Mouse (Mus musculus): ENCODE results near the gene Srms. TPM values are rescaled to one million over a fixed set of nuclear protein-coding genes. Genes with fewer than 3 reads are reported as not detected.

The Srms gene
- polyA plus RNA-seq, 1 experiment from 2014 or later = 0.07 TPM

GRCm38 (mm10) chr2:181238091-181238610, 25.2 kb upstream of the Srms start:
- Histone ChIP-seq H3K4me3 (no peak overlapping the region), H3K27ac (no peak overlapping the region), H3K9ac (no peak overlapping the region), H3K4me1 (peaks cover 30% of the 10 kb centered on the region), H3K27me3 (replicated peaks) (0 out of 2 replicates have a peak, but pooled peaks cover 5% of the 10 kb centered on the region), H3K9me3 (replicated peaks) (no peaks in the 10 kb centered on the region), H3K36me3 (peaks cover 49% of the 10 kb centered on the region), H3K4me2 (no peak overlapping the region)
- no peak for ATAC-seq
- WGBS (ENCODE audit: insufficient replicate concordance) = 73% methylated on average over 10 of the region's 10 CpGs

GRCm38 (mm10) chr2:181237251-181238014, 24.4 kb upstream of the Srms start:
- ATAC-seq = no peak
- Histone ChIP-seq H3K9me3 (replicated peaks) (no peaks in the 10 kb centered on the region), H3K4me2 (no peak overlapping the region), H3K4me3 (no peak overlapping the region), H3K36me3 (peaks cover 56% of the 10 kb centered on the region), H3K4me1 (peaks cover 28% of the 10 kb centered on the region), H3K27me3 (replicated peaks) (0 out of 2 replicates have a peak, but pooled peaks cover 2% of the 10 kb centered on the region), H3K27ac (no peak overlapping the region), H3K9ac (no peak overlapping the region)
- WGBS (ENCODE audit: insufficient replicate concordance) = 80% methylated on average over 17 of the region's 17 CpGs

- WGBS (ENCODE audit: insufficient replicate concordance) = 77% methylated on average over 23 of the region's 23 CpGs
- Histone ChIP-seq H3K4me3 (no peak overlapping the region), H3K9me3 (replicated peaks) (no peaks in the 10 kb centered on the region), H3K9ac (no peak overlapping the region), H3K27me3 (replicated peaks) (no peaks in the 10 kb centered on the region), H3K27ac (no peak overlapping the region), H3K4me1 (peaks cover 13% of the 10 kb centered on the region), H3K36me3 (peaks cover 70% of the 10 kb centered on the region), H3K4me2 (no peak overlapping the region)
- no peak for ATAC-seq
Observed at GRCm38 (mm10) chr2:181235681-181236566, 22.9 kb upstream of the Srms start.

GRCm38 (mm10) chr2:181234680-181235079, 21.7 kb upstream of the Srms start:
- peaks cover 74% of the 10 kb centered on the region for H3K36me3 ChIP-seq

DNA sequence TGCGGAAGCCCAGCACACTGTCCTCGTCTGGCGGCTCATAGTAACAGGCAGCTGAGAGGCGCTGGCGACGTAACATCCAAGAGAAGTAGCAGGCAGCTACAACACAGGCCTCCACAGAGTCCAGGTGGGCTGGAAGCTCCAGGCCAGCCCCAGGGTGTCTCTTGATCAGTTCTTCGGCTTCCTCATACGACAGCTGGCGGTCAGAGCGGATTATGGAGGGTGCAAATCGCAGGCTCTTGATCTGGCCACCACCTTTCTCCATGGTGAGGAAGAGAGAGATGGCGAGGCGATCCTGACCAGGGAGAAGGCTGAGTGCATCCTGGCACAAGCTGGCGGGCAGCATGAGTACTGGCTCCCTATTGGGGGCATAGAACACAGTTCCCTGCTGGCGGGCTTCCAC, 20.5 kb upstream of the Srms start:
- WGBS (ENCODE audit: insufficient replicate concordance) = 84% methylated on average over 15 of the region's 15 CpGs
- H3K4me2 ChIP-seq = no peak overlapping the region
- no peak overlapping the region for H3K27ac ChIP-seq
- H3K36me3 ChIP-seq = peaks cover 80% of the 10 kb centered on the region
- no peak for ATAC-seq
- no peaks in the 10 kb centered on the region for H3K27me3 ChIP-seq (replicated peaks)
- no peak overlapping the region for H3K9ac ChIP-seq
- H3K4me3 ChIP-seq = no peak overlapping the region
- H3K4me1 ChIP-seq = no peaks in the 10 kb centered on the region
- no peaks in the 10 kb centered on the region for H3K9me3 ChIP-seq (replicated peaks)

More at GRCm38 (mm10) chr2:181234680-181235079, 21.7 kb upstream of the Srms start:
- Histone ChIP-seq H3K4me2 (no peak overlapping the region), H3K4me3 (no peak overlapping the region), H3K4me1 (0 out of 2 replicates have a peak, but pooled peaks cover 5% of the 10 kb centered on the region), H3K9me3 (replicated peaks) (no peaks in the 10 kb centered on the region), H3K9ac (no peak overlapping the region), H3K27me3 (replicated peaks) (no peaks in the 10 kb centered on the region), H3K27ac (no peak overlapping the region)
- WGBS (ENCODE audit: insufficient replicate concordance) = 77% methylated on average over 11 of the region's 11 CpGs
- no peak for ATAC-seq

DNA sequence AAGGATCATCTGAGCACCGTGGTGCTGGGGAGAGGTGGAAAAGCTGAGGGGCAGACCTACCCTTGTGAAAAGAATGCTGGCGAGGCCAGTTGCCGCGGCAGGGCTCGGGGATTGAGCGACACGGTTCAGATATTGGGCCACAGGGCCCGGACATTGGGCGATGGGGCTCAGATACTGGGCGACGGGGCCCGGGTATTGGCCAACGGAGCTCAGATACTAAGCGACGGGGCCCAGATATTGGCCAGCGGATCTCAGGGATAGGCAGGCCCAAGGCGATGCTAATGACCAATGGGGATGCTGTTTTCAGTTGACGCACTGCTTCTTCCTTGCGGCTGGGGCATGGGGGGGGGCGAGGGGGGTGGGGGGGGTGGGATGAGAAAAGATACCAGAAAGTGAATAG, 18.2 kb upstream of the Srms start:
- Histone ChIP-seq H3K27ac (no peak overlapping the region), H3K9me3 (replicated peaks) (no peaks in the 10 kb centered on the region), H3K4me3 (no peak overlapping the region), H3K36me3 (peaks cover 60% of the 10 kb centered on the region), H3K4me1 (no peaks in the 10 kb centered on the region), H3K4me2 (no peak overlapping the region), H3K27me3 (replicated peaks) (no peaks in the 10 kb centered on the region), H3K9ac (no peak overlapping the region)
- ATAC-seq = no peak
- 72% methylated on average over 19 of the region's 20 CpGs for WGBS (ENCODE audit: insufficient replicate concordance)

DNA sequence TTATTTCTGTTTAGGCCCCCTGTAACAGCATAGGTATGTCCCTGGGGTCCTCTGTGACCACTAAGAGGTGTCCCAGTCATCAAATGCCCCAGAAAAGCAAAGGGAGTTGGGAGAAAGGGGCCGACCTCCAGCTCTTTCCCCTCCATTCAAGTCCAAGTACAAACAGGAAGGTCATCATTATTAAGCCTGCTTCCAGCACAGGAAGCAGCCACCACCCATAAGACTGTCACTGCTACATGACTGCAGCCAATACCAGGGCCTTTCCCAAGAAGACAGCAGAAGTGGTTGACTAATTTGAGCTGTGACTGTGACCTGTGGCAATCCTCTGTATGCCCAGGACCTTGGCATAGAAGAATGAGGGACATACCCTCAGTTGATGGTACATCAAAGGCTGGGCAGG, 15.3 kb upstream of the Srms start:
- Histone ChIP-seq H3K4me3 (no peak overlapping the region), H3K9ac (no peak overlapping the region), H3K4me1 (no peaks in the 10 kb centered on the region), H3K36me3 (peaks cover 48% of the 10 kb centered on the region), H3K27me3 (replicated peaks) (no peaks in the 10 kb centered on the region), H3K9me3 (replicated peaks) (no peaks in the 10 kb centered on the region), H3K4me2 (no peak overlapping the region), H3K27ac (no peak overlapping the region)
- 55% methylated on average over 1 of the region's 1 CpGs for WGBS (ENCODE audit: insufficient replicate concordance)
- no peak for ATAC-seq

- H3K27me3 ChIP-seq (replicated peaks) = 0 out of 2 replicates have a peak, but pooled peaks cover 2% of the 10 kb centered on the region
- H3K36me3 ChIP-seq = peaks cover 36% of the 10 kb centered on the region
- H3K9ac ChIP-seq = no peak overlapping the region
- no peak overlapping the region for H3K4me3 ChIP-seq
- H3K27ac ChIP-seq = no peak overlapping the region
- H3K4me1 ChIP-seq = no peaks in the 10 kb centered on the region
- H3K4me2 ChIP-seq = no peak overlapping the region
- no peak for ATAC-seq
- H3K9me3 ChIP-seq (replicated peaks) = no peaks in the 10 kb centered on the region
- WGBS (ENCODE audit: insufficient replicate concordance) = 72% methylated on average over 3 of the region's 3 CpGs
Observed at GRCm38 (mm10) chr2:181227122-181227521, 14.1 kb upstream of the Srms start.

- Histone ChIP-seq H3K4me3 (no peak overlapping the region), H3K27me3 (replicated peaks) (peaks cover 21% of the 10 kb centered on the region), H3K4me1 (peaks cover 8% of the 10 kb centered on the region), H3K9ac (no peak overlapping the region), H3K4me2 (no peak overlapping the region), H3K36me3 (peaks cover 15% of the 10 kb centered on the region), H3K27ac (no peak overlapping the region), H3K9me3 (replicated peaks) (no peaks in the 10 kb centered on the region)
- WGBS (ENCODE audit: insufficient replicate concordance) = 65% methylated on average over 2 of the region's 2 CpGs
- no peak for ATAC-seq
Observed at GRCm38 (mm10) chr2:181224994-181225393, 12.0 kb upstream of the Srms start.

DNA sequence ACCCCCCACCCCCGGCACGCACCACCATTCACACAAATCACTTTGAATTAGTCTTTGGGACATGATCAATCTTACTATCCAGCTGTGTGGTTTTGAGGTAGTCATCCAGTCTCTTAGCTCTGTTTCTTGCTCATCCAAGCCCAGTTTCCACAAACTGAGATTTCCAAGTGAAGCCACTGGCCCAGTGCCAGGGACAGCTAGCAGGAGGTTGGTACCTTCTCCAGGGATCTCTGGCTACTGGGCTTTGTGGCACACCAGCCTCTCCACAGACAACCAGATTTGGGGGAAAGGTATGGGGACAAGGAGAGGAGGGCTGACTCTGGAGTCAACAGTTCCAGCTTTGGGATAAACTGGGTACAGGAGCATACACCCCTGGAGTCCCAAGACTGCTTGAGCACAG, 7.4 kb upstream of the Srms start:
- H3K4me1 ChIP-seq = peaks cover 31% of the 10 kb centered on the region
- H3K36me3 ChIP-seq = no peaks in the 10 kb centered on the region
- WGBS (ENCODE audit: insufficient replicate concordance) = 21% methylated on average over 2 of the region's 2 CpGs
- H3K27ac ChIP-seq = no peak overlapping the region
- H3K27me3 ChIP-seq (replicated peaks) = peaks cover 42% of the 10 kb centered on the region
- no peak for ATAC-seq
- H3K4me2 ChIP-seq = peak overlapping the region; percentile 58
- H3K9ac ChIP-seq = no peak overlapping the region
- no peaks in the 10 kb centered on the region for H3K9me3 ChIP-seq (replicated peaks)
- H3K4me3 ChIP-seq = peak overlapping the region; percentile 21; the same call in 1 of the 2 replicates

DNA sequence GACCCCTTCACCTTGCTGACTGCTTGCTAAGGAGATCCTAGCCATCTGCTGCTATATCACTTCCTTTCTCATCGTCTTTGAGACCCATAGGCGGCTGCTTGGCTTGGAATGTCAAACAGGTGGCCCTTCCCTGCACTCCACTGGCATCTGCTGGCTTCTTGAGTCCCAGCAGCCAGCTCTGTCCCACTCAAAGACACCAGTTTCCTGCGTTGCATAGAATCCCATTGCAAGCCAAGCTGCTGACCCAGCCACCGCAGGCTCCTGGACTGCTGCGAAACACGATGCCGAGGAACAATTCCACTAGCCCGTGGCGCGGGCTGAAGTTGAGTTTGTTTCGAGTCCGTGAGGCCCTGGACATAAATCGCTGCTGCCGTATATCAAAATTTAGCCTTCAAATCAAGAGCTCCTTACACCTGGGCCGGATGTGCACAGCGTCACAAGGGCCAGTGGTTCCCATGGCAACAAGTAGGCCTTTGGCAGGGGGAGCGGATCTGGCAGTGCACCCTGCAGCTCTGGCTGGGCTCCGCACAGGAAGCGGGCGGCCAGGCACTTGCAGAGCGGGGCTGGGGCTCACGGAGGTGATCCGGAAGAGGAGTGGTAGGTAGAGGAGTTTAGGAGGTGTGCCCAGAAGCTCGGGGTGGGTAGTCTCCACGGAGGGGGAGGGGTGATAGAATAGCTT, 6.7 kb upstream of the Srms start, which contains the start of gene Fndc11:
Gene Fndc11 (plus strand): TSS at position 476 of the 679 bp plus-strand sequence.
- 5% methylated on average over 25 of the region's 25 CpGs for WGBS (ENCODE audit: insufficient replicate concordance)
- Histone ChIP-seq H3K36me3 (no peaks in the 10 kb centered on the region), H3K27me3 (replicated peaks) (peaks cover 46% of the 10 kb centered on the region), H3K9ac (no peak within 1 kb of the TSS), H3K9me3 (replicated peaks) (no peaks in the 10 kb centered on the region), H3K4me2 (peak within 1 kb of the TSS; percentile 58), H3K27ac (no peak within 1 kb of the TSS), H3K4me3 (peak within 1 kb of the TSS; percentile 21; the same call in 1 of the 2 replicates), H3K4me1 (peaks cover 35% of the 10 kb centered on the region)
- ATAC-seq = peak; percentile 73
